Mouse (Mus musculus): Measurements from ENCODE around the gene Hmgcl. TPM values are rescaled to one million over a fixed set of nuclear protein-coding genes. Genes with fewer than 3 reads are reported as not detected.

The Hmgcl gene
- total and polyA plus RNA-seq, 2 experiments = 187 to 266 TPM

DNA sequence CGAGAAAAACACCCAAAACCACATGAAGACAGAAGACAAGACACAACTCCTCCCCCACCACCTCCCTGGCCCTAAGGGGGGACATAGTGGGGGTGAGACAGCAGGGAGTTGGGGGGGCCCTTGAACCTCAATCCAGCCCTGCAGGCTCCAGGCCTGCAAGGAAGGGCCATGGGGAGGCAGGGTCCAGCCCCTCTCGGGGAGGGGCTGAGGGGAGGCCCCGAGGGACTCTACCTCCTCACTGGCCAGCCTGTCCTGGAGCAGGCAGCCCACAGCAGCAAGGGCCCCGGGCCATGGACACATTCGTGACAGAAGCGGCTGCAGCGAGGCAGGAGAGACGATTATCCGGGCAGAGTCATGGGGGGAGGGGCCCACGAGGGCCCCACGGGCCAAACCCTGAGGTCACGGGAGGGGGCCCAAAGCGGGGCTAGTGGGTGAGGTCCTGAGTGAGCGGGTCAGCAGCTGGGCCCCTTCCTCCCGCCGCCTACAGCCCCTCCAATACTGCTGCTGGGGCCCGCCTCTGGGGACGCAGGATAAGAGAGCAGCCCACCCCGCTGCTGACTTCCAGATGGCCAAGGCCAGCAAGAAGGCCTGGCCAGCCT is 22.1 kb downstream of the Hmgcl start:
- H3K27me3 ChIP-seq (ENCODE audit: control insufficient read depth, insufficient read depth, low read length) = no peaks in the 10 kb centered on the region
- peaks cover 8% of the 10 kb centered on the region for H3K79me2 ChIP-seq (ENCODE audit: control insufficient read depth, insufficient read depth, low read length)
- H3K4me1 ChIP-seq (ENCODE audit: control insufficient read depth, insufficient read depth, low read length) = peaks cover 8% of the 10 kb centered on the region
- TF ChIP-seq POLR2A (IDR thresholded peaks at IDR 0.05; ENCODE audit: extremely low read depth, insufficient read depth, low read length) (no peak), CTCF (IDR thresholded peaks at IDR 0.05; ENCODE audit: low read depth, low read length) (no peak)
- H3K4me3 ChIP-seq (ENCODE audit: insufficient read depth, low read depth, low read length) = no peak overlapping the region
- H3K9ac ChIP-seq (ENCODE audit: low read depth, low read length) = no peak overlapping the region
- H3K27ac ChIP-seq (replicated peaks; ENCODE audit: insufficient read depth, low read depth, low read length) = no peak overlapping the region
- WGBS = 78% methylated on average over 19 of the region's 19 CpGs
- H3K36me3 ChIP-seq (ENCODE audit: control insufficient read depth, insufficient read depth, low read length) = no peaks in the 10 kb centered on the region; the same call in 1 of the 2 replicates
- DNase-seq (ENCODE audit: extremely low read depth, low read depth, low spot score) = no peak

DNA sequence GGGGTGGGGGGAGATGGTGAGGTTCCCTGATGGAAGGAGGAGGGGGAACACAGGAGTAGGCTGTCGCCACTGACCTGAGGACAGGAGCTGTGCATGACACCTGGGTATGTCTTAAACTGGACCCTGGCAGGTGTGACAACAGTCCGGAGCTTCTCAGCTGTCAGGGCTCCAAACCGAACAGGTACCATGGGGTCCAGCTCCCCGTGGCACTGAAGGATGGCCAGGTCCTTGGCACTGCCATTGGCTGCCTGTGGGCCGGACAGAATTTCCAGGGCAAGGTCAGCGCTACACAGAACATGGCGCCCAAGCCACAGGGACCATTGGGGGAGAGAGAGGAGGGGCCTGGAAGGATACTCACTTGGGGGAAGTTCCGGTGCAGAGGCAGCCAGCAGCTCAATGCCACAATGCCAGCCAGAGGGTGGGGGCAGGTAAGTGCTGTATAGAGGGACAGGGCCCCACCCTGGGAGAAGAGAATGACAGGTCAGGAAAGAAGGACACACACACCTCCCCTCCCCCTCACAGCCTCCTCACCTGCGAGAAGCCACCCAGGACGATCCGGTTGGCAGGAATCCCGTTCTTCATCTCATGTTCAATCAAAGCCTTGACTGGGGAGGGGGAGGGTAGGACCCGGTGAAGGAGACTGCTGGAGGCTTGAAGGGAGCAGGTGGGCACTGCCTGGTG is 23.0 kb downstream of the Hmgcl start:
- H3K4me3 ChIP-seq (ENCODE audit: insufficient read depth, low read depth, low read length) = no peak overlapping the region
- no peaks in the 10 kb centered on the region for H3K27me3 ChIP-seq (ENCODE audit: control insufficient read depth, insufficient read depth, low read length)
- no peaks in the 10 kb centered on the region; the same call in 1 of the 2 replicates for H3K36me3 ChIP-seq (ENCODE audit: control insufficient read depth, insufficient read depth, low read length)
- H3K27ac ChIP-seq (replicated peaks; ENCODE audit: insufficient read depth, low read depth, low read length) = no peak overlapping the region
- H3K79me2 ChIP-seq (ENCODE audit: control insufficient read depth, insufficient read depth, low read length) = peaks cover 8% of the 10 kb centered on the region
- no peak for TF ChIP-seq CTCF (IDR thresholded peaks at IDR 0.05; ENCODE audit: low read depth, low read length)
- TF ChIP-seq POLR2A (IDR thresholded peaks at IDR 0.05; ENCODE audit: extremely low read depth, insufficient read depth, low read length) = no peak
- DNase-seq (ENCODE audit: extremely low read depth, low read depth, low spot score) = no peak
- H3K9ac ChIP-seq (ENCODE audit: low read depth, low read length) = no peak overlapping the region
- peaks cover 8% of the 10 kb centered on the region for H3K4me1 ChIP-seq (ENCODE audit: control insufficient read depth, insufficient read depth, low read length)
- WGBS = 75% methylated on average over 13 of the region's 13 CpGs

DNA sequence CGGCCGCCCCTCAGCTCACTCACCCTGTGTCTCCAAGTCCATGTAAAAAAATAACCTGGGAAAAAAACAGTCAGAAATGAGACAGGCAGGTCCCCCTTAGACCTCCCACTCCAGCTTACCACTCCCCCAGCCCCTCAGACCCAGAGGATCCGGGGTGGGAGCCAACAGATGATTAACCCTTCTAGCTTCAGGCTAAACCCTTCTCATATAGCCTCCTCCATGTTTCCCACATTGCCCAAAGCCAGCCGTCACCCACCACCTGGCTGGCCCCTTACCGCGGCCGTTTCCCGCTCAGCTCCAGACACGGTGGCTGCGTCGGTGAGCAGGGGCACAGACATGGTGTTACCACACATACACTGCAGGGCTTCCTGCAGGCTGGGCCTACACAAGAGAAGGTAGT is 24.3 kb downstream of the Hmgcl start:
- H3K79me2 ChIP-seq (ENCODE audit: control insufficient read depth, insufficient read depth, low read length) = peaks cover 8% of the 10 kb centered on the region
- no peak overlapping the region for H3K4me3 ChIP-seq (ENCODE audit: insufficient read depth, low read depth, low read length)
- no peak overlapping the region for H3K27ac ChIP-seq (replicated peaks; ENCODE audit: insufficient read depth, low read depth, low read length)
- no peak overlapping the region for H3K9ac ChIP-seq (ENCODE audit: low read depth, low read length)
- H3K27me3 ChIP-seq (ENCODE audit: control insufficient read depth, insufficient read depth, low read length) = no peaks in the 10 kb centered on the region
- H3K36me3 ChIP-seq (ENCODE audit: control insufficient read depth, insufficient read depth, low read length) = peaks cover 8% of the 10 kb centered on the region
- no peak for TF ChIP-seq POLR2A (IDR thresholded peaks at IDR 0.05; ENCODE audit: extremely low read depth, insufficient read depth, low read length)
- TF ChIP-seq CTCF (IDR thresholded peaks at IDR 0.05; ENCODE audit: low read depth, low read length) = no peak
- H3K4me1 ChIP-seq (ENCODE audit: control insufficient read depth, insufficient read depth, low read length) = peaks cover 6% of the 10 kb centered on the region
- 90% methylated on average over 11 of the region's 11 CpGs for WGBS
- DNase-seq (ENCODE audit: extremely low read depth, low read depth, low spot score) = no peak

DNA sequence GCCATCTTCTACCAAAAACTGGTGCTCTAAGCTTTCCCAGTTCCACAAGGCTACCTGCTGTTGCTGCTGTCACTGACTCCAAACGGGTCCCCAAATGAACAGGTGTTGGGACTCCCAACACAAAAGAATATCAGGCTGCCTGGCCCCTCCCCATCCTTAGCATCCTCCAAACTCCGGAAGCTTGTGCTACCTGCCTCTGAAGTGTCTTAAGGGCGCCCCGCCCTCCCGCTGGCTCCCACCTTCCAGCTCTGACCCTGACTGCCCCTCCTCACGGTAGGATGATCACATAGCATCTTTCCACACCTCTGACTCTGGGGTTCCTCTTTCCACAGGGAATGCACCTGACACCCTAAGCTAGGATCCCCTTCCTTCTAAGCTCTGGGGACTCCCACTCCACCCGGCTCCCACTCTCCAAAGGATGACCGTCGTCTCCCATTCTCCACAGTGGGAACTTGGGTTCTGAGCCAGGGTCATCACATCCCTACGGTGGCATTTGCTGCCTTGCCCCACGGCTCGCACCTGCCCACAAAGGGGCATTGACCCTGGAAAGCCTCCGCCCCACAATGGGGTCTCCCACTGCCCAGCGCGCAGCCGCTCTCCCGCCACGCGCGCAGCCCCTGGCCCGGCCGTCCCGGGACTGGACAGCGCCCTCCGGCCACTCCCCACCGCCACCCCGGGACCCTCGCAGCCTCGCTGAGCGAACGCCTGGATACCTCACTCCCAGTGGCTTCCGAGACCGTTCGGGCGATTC is 25.7 kb downstream of the Hmgcl start:
- no peak for DNase-seq (ENCODE audit: extremely low read depth, low read depth, low spot score)
- no peak for TF ChIP-seq POLR2A (IDR thresholded peaks at IDR 0.05; ENCODE audit: extremely low read depth, insufficient read depth, low read length)
- TF ChIP-seq CTCF (IDR thresholded peaks at IDR 0.05; ENCODE audit: low read depth, low read length) = no peak

DNA sequence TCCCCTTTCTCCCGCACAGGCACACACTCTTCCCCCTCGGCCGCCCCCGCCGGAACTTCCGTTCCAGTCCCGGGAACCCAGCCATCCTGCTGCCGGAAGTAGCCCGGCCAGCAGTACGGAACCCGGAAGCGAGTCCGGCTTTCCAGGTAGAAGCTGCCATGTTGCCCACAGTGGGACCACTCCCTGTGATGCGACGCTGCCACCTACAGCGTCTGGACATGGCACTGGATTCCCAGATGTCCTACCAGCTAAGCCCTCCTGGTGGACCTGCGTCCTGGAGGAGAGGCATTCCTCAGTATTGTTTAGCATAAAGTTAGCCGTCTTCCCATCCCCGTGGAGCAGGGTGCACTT is 26.3 kb downstream of the Hmgcl start, which contains the start of gene Lypla2:
Lypla2 (minus strand) TSS at position 71 of the 351 bp plus-strand sequence.
- H3K79me2 ChIP-seq (ENCODE audit: control insufficient read depth, insufficient read depth, low read length) = peaks cover 8% of the 10 kb centered on the region
- DNase-seq (ENCODE audit: extremely low read depth, low read depth, low spot score) = peak; percentile 68
- peak within 1 kb of the TSS; percentile 90 for H3K9ac ChIP-seq (ENCODE audit: low read depth, low read length)
- TF ChIP-seq CTCF (IDR thresholded peaks at IDR 0.05; ENCODE audit: low read depth, low read length) (no peak), POLR2A (IDR thresholded peaks at IDR 0.05; ENCODE audit: extremely low read depth, insufficient read depth, low read length) (peak; percentile 74; the same call in 1 of the 2 replicates)
- H3K4me1 ChIP-seq (ENCODE audit: control insufficient read depth, insufficient read depth, low read length) = peaks cover 6% of the 10 kb centered on the region
- H3K36me3 ChIP-seq (ENCODE audit: control insufficient read depth, insufficient read depth, low read length) = peaks cover 21% of the 10 kb centered on the region
- no peaks in the 10 kb centered on the region for H3K27me3 ChIP-seq (ENCODE audit: control insufficient read depth, insufficient read depth, low read length)
- 2% methylated on average over 19 of the region's 19 CpGs for WGBS
- H3K27ac ChIP-seq (replicated peaks; ENCODE audit: insufficient read depth, low read depth, low read length) = peak within 1 kb of the TSS; percentile 14; the same call in 1 of the 2 replicates
- H3K4me3 ChIP-seq (ENCODE audit: insufficient read depth, low read depth, low read length) = peak within 1 kb of the TSS; percentile 79

More for the DNA sequence above, 25.7 kb downstream of the Hmgcl start:
- H3K27me3 ChIP-seq (ENCODE audit: control insufficient read depth, insufficient read depth, low read length) = no peaks in the 10 kb centered on the region
- H3K9ac ChIP-seq (ENCODE audit: low read depth, low read length) = peak overlapping the region; percentile 90
- under 1% methylated on average over 35 of the region's 35 CpGs for WGBS
- H3K36me3 ChIP-seq (ENCODE audit: control insufficient read depth, insufficient read depth, low read length) = peaks cover 18% of the 10 kb centered on the region
- H3K4me1 ChIP-seq (ENCODE audit: control insufficient read depth, insufficient read depth, low read length) = peaks cover 6% of the 10 kb centered on the region
- peaks cover 8% of the 10 kb centered on the region for H3K79me2 ChIP-seq (ENCODE audit: control insufficient read depth, insufficient read depth, low read length)
- H3K27ac ChIP-seq (replicated peaks; ENCODE audit: insufficient read depth, low read depth, low read length) = peak overlapping the region; percentile 14; the same call in 1 of the 2 replicates
- peak overlapping the region; percentile 79 for H3K4me3 ChIP-seq (ENCODE audit: insufficient read depth, low read depth, low read length)

Measured in liver, adult 2 months (tissue).